8 mouse cellular contexts compared by ENCODE assay signal in genomic region chr2:155369333-155369883, GRCm38 (mm10). TPM values are rescaled to one million over a fixed set of nuclear protein-coding genes. Genes with fewer than 3 reads are reported as not detected.
A peak's percentile ranks its signal among the peaks of the same experiment; 100 is the strongest.
DNase-seq lines count a peak whose midpoint lies in the region; ATAC-seq and TF ChIP-seq lines count a peak whose summit lies in the region.

No protein-coding gene starts in this region.

- no peak for TF ChIP-seq POLR2A in kidney, adult 2 months (IDR thresholded peaks at IDR 0.05; ENCODE audit: low read depth, low read length)
- TF ChIP-seq POLR2A in lung, adult 2 months (IDR thresholded peaks at IDR 0.05; ENCODE audit: borderline replicate concordance, extremely low read depth, low read depth, low read length) = no peak

- no peaks in the 10 kb centered on the region for H3K4me1 ChIP-seq in midbrain, postnatal 0 days (ENCODE audit: insufficient read depth, low read length)
- H3K4me1 ChIP-seq in midbrain, embryonic 16.5 days (ENCODE audit: control insufficient read depth, insufficient read depth, low read length) = no peaks in the 10 kb centered on the region
- H3K4me1 ChIP-seq in kidney, adult 2 months (ENCODE audit: control insufficient read depth, insufficient read depth, low read length) = peaks cover 3% of the 10 kb centered on the region; the same call in 1 of the 2 replicates
- H3K4me1 ChIP-seq in lung, adult 2 months (ENCODE audit: control insufficient read depth, insufficient read depth, low read length) = peaks cover 3% of the 10 kb centered on the region; the same call in 1 of the 2 replicates

- H3K9me3 ChIP-seq in midbrain, postnatal 0 days (ENCODE audit: low read length) = no peaks in the 10 kb centered on the region
- H3K9me3 ChIP-seq in midbrain, embryonic 16.5 days (replicated peaks; ENCODE audit: control insufficient read depth, low read length, poor library complexity, severe bottlenecking) = no peaks in the 10 kb centered on the region

- H3K36me3 ChIP-seq in midbrain, postnatal 0 days (ENCODE audit: insufficient read depth, low read length) = no peaks in the 10 kb centered on the region
- no peaks in the 10 kb centered on the region for H3K36me3 ChIP-seq in midbrain, embryonic 16.5 days (ENCODE audit: control insufficient read depth, insufficient read depth, low read length)
- no peaks in the 10 kb centered on the region for H3K36me3 ChIP-seq in kidney, adult 2 months (ENCODE audit: control insufficient read depth, insufficient read depth, low read length)

- no peak overlapping the region for H3K4me3 ChIP-seq in midbrain, postnatal 0 days (ENCODE audit: low read depth, low read length)
- H3K4me3 ChIP-seq in midbrain, embryonic 16.5 days (ENCODE audit: low read depth, low read length) = no peak overlapping the region
- no peak overlapping the region for H3K4me3 ChIP-seq in kidney, adult 2 months (ENCODE audit: insufficient read depth, low read depth, low read length)
- H3K4me3 ChIP-seq in lung, adult 2 months (replicated peaks; ENCODE audit: extremely low read depth, low read depth, low read length) = no peak overlapping the region

- H3K27ac ChIP-seq in midbrain, postnatal 0 days (ENCODE audit: low read depth, low read length) = no peak overlapping the region
- H3K27ac ChIP-seq in midbrain, embryonic 16.5 days (ENCODE audit: low read length) = no peak overlapping the region
- peak overlapping the region; percentile 51 for H3K27ac ChIP-seq in kidney, adult 2 months (ENCODE audit: insufficient read depth, low read depth, low read length)

- no peak overlapping the region for H3K9ac ChIP-seq in midbrain, postnatal 0 days (replicated peaks; ENCODE audit: low read length, poor library complexity, severe bottlenecking)
- no peak overlapping the region for H3K9ac ChIP-seq in midbrain, embryonic 16.5 days (ENCODE audit: low read depth, low read length)

- TF ChIP-seq CTCF in midbrain, postnatal 0 days (IDR thresholded peaks at IDR 0.05) = no peak
- TF ChIP-seq CTCF in kidney, adult 2 months (conservative IDR thresholded peaks at IDR 0.05; ENCODE audit: insufficient read depth, insufficient read length, low read depth, low read length) = no peak
- TF ChIP-seq CTCF in lung, adult 2 months (IDR thresholded peaks at IDR 0.05; ENCODE audit: insufficient read depth, low read length) = no peak

- DNase-seq in midbrain, postnatal 0 days (ENCODE audit: low spot score) = peak; percentile 57
- DNase-seq in gastrocnemius, postnatal 10 days = peak; percentile 49
- peak; percentile 77 for DNase-seq in kidney, adult 2 months
- peak; percentile 48 for DNase-seq in lung, adult 2 months
- DNase-seq in natural killer cell, adult 2 months (ENCODE audit: low spot score in 2 of 2) = no peak
- no peak for DNase-seq in spleen, postnatal 4 days (ENCODE audit: low spot score in 2 of 2)

- H3K4me2 ChIP-seq in midbrain, postnatal 0 days (ENCODE audit: low read depth, low read length, poor library complexity, severe bottlenecking) = no peak overlapping the region
- H3K4me2 ChIP-seq in midbrain, embryonic 16.5 days (ENCODE audit: low read length) = no peak overlapping the region

- 71% methylated on average over 7 of the region's 7 CpGs for WGBS in midbrain, postnatal 0 days
- WGBS in midbrain, embryonic 16.5 days = 70% methylated on average over 7 of the region's 7 CpGs
- 47% methylated on average over 7 of the region's 7 CpGs for WGBS in kidney, adult 2 months
- WGBS in lung, adult 2 months = 17% methylated on average over 7 of the region's 7 CpGs

- ATAC-seq in midbrain, postnatal 0 days (ENCODE audit: low FRiP score) = no peak
- ATAC-seq in midbrain, embryonic 16.5 days = no peak
- no peak for ATAC-seq in frontal cortex, adult (ENCODE audit: low TSS enrichment)

- H3K27me3 ChIP-seq in midbrain, postnatal 0 days (ENCODE audit: insufficient read depth, low read length) = no peaks in the 10 kb centered on the region
- H3K27me3 ChIP-seq in midbrain, embryonic 16.5 days (ENCODE audit: control insufficient read depth, insufficient read depth, low read depth, low read length) = no peaks in the 10 kb centered on the region
- H3K27me3 ChIP-seq in kidney, adult 2 months (replicated peaks; ENCODE audit: control insufficient read depth, insufficient read depth, low read length) = no peaks in the 10 kb centered on the region

RNA-seq across cellular contexts. Expression of gene Trp53inp2, which starts 11.5 kb away (rescaled TPM):
- 116 and 121 TPM in 2 replicates for total RNA-seq in midbrain, postnatal 0 days (2014; rRNA removed)
- 58.4 and 58.6 TPM in 2 replicates for polyA plus RNA-seq in midbrain, postnatal 0 days (2015; fragmentation: Nextera tagmentation; extraction: Ambion mirVana)
- polyA plus RNA-seq in midbrain, embryonic 16.5 days (2015; fragmentation: Nextera tagmentation; extraction: Ambion mirVana) = 93.1 and 100 TPM in 2 replicates
- total RNA-seq in gastrocnemius, postnatal 10 days (2021) = 100 to 1,000 TPM; 215 to 242 TPM
- polyA plus RNA-seq in kidney, adult 2 months (2012; rRNA removed) = 141 and 143 TPM in 2 replicates
- 184 and 237 TPM in 2 replicates for polyA plus RNA-seq in lung, adult 2 months (2012; rRNA removed)

RNA-seq across cellular contexts. Expression of gene Pigu, which starts 12.2 kb away (rescaled TPM):
- total RNA-seq in midbrain, postnatal 0 days (2014; rRNA removed) = 40.4 and 44.2 TPM in 2 replicates
- 54.7 and 59.6 TPM in 2 replicates for polyA plus RNA-seq in midbrain, postnatal 0 days (2015; fragmentation: Nextera tagmentation; extraction: Ambion mirVana)
- polyA plus RNA-seq in midbrain, embryonic 16.5 days (2015; fragmentation: Nextera tagmentation; extraction: Ambion mirVana) = 64.7 and 65.0 TPM in 2 replicates
- total RNA-seq in gastrocnemius, postnatal 10 days (2021) = 10 to 100 TPM; 27.1 to 27.5 TPM
- polyA plus RNA-seq in kidney, adult 2 months (2012; rRNA removed) = 40.0 and 40.1 TPM in 2 replicates
- polyA plus RNA-seq in lung, adult 2 months (2012; rRNA removed) = 33.3 and 42.4 TPM in 2 replicates

Comparison
In these comparisons a context has a peak if more than half of its experiments do, and no peak if none do; other contexts are left out.
1. DNase-seq: peak in midbrain, postnatal 0 days (single experiment), gastrocnemius, postnatal 10 days (single experiment), kidney, adult 2 months (single experiment) and lung, adult 2 months (single experiment); none in natural killer cell, adult 2 months (0 of 2) and spleen, postnatal 4 days (0 of 2).